Mouse (Mus musculus) hindbrain, postnatal 0 days (tissue): ENCODE results near the gene Fry. TPM values are rescaled to one million over a fixed set of nuclear protein-coding genes. Genes with fewer than 3 reads are reported as not detected.
A peak's percentile ranks its signal among the peaks of the same experiment; 100 is the strongest.

Experiments
- ATAC-seq: fragments of 200-750 bp; cut with Nextera tagmentation; 2 replicates; pipeline ENCODE4 v1.8.0; 2017; ENCODE audit warnings: mild to moderate bottlenecking, moderate TSS enrichment, moderate library complexity
- DNase-seq: peaks from one replicate; pipeline ENCODE4 v3.0.0-alpha.2; 2015; ENCODE audit warnings: low spot score
- H3K27ac ChIP-seq: fragments of 300-500 bp; sonication (generic); 2 replicates; pipeline ENCODE4 v1.5.1; 2014; ENCODE audit warnings: mild to moderate bottlenecking
- H3K27me3 ChIP-seq: fragments of 300-500 bp; sonication (generic); 2 replicates; pipeline ENCODE4 v1.6.1; 2014; ENCODE audit warnings: low read length, mixed read lengths; ENCODE audit not compliant: insufficient read depth
- H3K36me3 ChIP-seq: fragments of 300-500 bp; sonication (generic); 2 replicates; pipeline ENCODE4 v1.6.1; 2014; ENCODE audit warnings: low read length, mixed read lengths; ENCODE audit not compliant: insufficient read depth
- H3K4me1 ChIP-seq: fragments of 300-500 bp; sonication (generic); 2 replicates; pipeline ENCODE4 v1.6.1; 2014; ENCODE audit warnings: antibody characterized with exemption, low read length, mixed read lengths; ENCODE audit not compliant: insufficient read depth
- H3K4me2 ChIP-seq: fragments of 300-500 bp; sonication (generic); 2 replicates; pipeline ENCODE4 v1.6.1; 2014; ENCODE audit warnings: low read depth, mild to moderate bottlenecking, low read length, moderate library complexity, mixed read lengths
- H3K4me3 ChIP-seq: fragments of 300-500 bp; sonication (generic); 2 replicates; pipeline ENCODE4 v1.5.1; 2014; ENCODE audit warnings: low read length
- H3K9ac ChIP-seq: fragments of 300-500 bp; sonication (generic); replicated peaks from 2 replicates; pipeline ENCODE4 v1.6.1; 2014; ENCODE audit warnings: mild to moderate bottlenecking, low read length, moderate library complexity, mixed read lengths
- H3K9me3 ChIP-seq: fragments of 300-500 bp; sonication (generic); 2 replicates; pipeline ENCODE4 v1.6.1; 2016; ENCODE audit warnings: low read length, mixed read lengths
- CTCF ChIP-seq: IDR thresholded peaks from 2 replicates; pipeline ENCODE4 v1.5.1; 2016; ENCODE audit warnings: antibody characterized with exemption, control low read depth, low read depth
- WGBS: fragments of 180-500 bp; shearing (Covaris S2); extraction: QIAGEN DNeasy Blood & Tissue Kit; methylation state at CpG from one replicate; pipeline ENCODE4 v1.1.7; 2014; 5-methylcytosine and 5-hydroxymethylcytosine counted together
- polyA plus RNA-seq: library from polyadenylated mRNA; unstranded; fragments of >200 nt; fragmentation: Nextera tagmentation; extraction: Ambion mirVana; gene quantifications from 2 replicates; pipeline ENCODE4 v1.2.1, GENCODE M21; 2015
- total RNA-seq: library from RNA; depleted of rRNA; stranded (reverse); fragments of >200 nt; gene quantifications from 2 replicates; pipeline ENCODE4 v1.2.3, GENCODE M21; 2014; rRNA removed

The Fry gene
- total RNA-seq, result 122 and 126 TPM in 2 replicates
- polyA plus RNA-seq, result 47.7 and 48.9 TPM in 2 replicates

GRCm38 (mm10) chr5:150118455-150119241 lies at the start of gene Fry:
Fry (plus strand) TSS chr5:150118645.
- WGBS, result under 1% methylated on average over 65 of the region's 68 CpGs
- Histone ChIP-seq H3K36me3 (no peaks in the 10 kb centered on the region), H3K27ac (peak within 1 kb of the TSS; percentile 70; the same call in 1 of the 2 replicates), H3K4me2 (peak within 1 kb of the TSS; percentile 83), H3K27me3 (no peaks in the 10 kb centered on the region), H3K9ac (peak within 1 kb of the TSS; percentile 67), H3K4me1 (peaks cover 8% of the 10 kb centered on the region), H3K4me3 (peak within 1 kb of the TSS; percentile 74), H3K9me3 (no peaks in the 10 kb centered on the region)
- DNase-seq (peak; percentile 94), ATAC-seq (peak; percentile 98)
- TF ChIP-seq CTCF, result no peak

- Histone ChIP-seq H3K9ac (no peak overlapping the region), H3K4me2 (peak overlapping the region; percentile 44), H3K4me1 (no peaks in the 10 kb centered on the region), H3K4me3 (no peak overlapping the region), H3K9me3 (no peaks in the 10 kb centered on the region), H3K27me3 (no peaks in the 10 kb centered on the region), H3K36me3 (no peaks in the 10 kb centered on the region), H3K27ac (no peak overlapping the region)
- ATAC-seq, result peak; percentile 55
- TF ChIP-seq CTCF, result peak; percentile 76
- 17% methylated on average over 10 of the region's 10 CpGs for WGBS
- DNase-seq, result peak; percentile 78
Observed at GRCm38 (mm10) chr5:150070086-150070485, 48.4 kb upstream of the Fry start.

- H3K27me3 ChIP-seq, result no peaks in the 10 kb centered on the region
- no peak overlapping the region for H3K4me2 ChIP-seq
- ATAC-seq (no peak), DNase-seq (no peak)
- H3K4me1 ChIP-seq, result no peaks in the 10 kb centered on the region
- H3K27ac ChIP-seq, result no peak overlapping the region
- no peak overlapping the region for H3K4me3 ChIP-seq
- TF ChIP-seq CTCF, result no peak
- H3K9me3 ChIP-seq, result no peaks in the 10 kb centered on the region
- no peak overlapping the region for H3K9ac ChIP-seq
- no peaks in the 10 kb centered on the region for H3K36me3 ChIP-seq
Observed at GRCm38 (mm10) chr5:150071738-150072137, 46.7 kb upstream of the Fry start.

GRCm38 (mm10) chr5:150079866-150080797 lies 38.3 kb upstream of the Fry start:
- H3K4me1 ChIP-seq, result no peaks in the 10 kb centered on the region
- H3K4me2 ChIP-seq, result 0 out of 2 replicates have a peak overlapping the region, but pooled peaks have one; percentile 23
- H3K4me3 ChIP-seq, result no peak overlapping the region
- TF ChIP-seq CTCF, result no peak
- H3K9ac ChIP-seq, result no peak overlapping the region
- H3K27me3 ChIP-seq, result no peaks in the 10 kb centered on the region
- H3K27ac ChIP-seq, result no peak overlapping the region
- peak; percentile 76 for ATAC-seq
- peak; percentile 68 for DNase-seq
- H3K9me3 ChIP-seq, result no peaks in the 10 kb centered on the region
- no peaks in the 10 kb centered on the region for H3K36me3 ChIP-seq
- 17% methylated on average over 12 of the region's 12 CpGs for WGBS

- DNase-seq (no peak), ATAC-seq (no peak)
- WGBS, result 87% methylated on average over 14 of the region's 14 CpGs
- Histone ChIP-seq H3K27ac (no peak overlapping the region), H3K4me3 (no peak overlapping the region), H3K36me3 (no peaks in the 10 kb centered on the region), H3K27me3 (no peaks in the 10 kb centered on the region), H3K9me3 (no peaks in the 10 kb centered on the region), H3K4me2 (no peak overlapping the region), H3K9ac (no peak overlapping the region), H3K4me1 (no peaks in the 10 kb centered on the region)
- TF ChIP-seq CTCF, result no peak
Observed at GRCm38 (mm10) chr5:150082696-150083095, 35.7 kb upstream of the Fry start.

- no peak overlapping the region for H3K4me3 ChIP-seq
- ATAC-seq (no peak), DNase-seq (no peak)
- H3K36me3 ChIP-seq, result no peaks in the 10 kb centered on the region
- H3K27me3 ChIP-seq, result no peaks in the 10 kb centered on the region
- no peaks in the 10 kb centered on the region for H3K9me3 ChIP-seq
- no peak overlapping the region for H3K27ac ChIP-seq
- H3K4me2 ChIP-seq, result no peak overlapping the region
- no peak overlapping the region for H3K9ac ChIP-seq
- WGBS, result 67% methylated on average over 5 of the region's 5 CpGs
- no peak for TF ChIP-seq CTCF
- no peaks in the 10 kb centered on the region for H3K4me1 ChIP-seq
Observed at GRCm38 (mm10) chr5:150083190-150083589, 35.3 kb upstream of the Fry start.
